In genomic region chr5:44113138-44113537, GRCm38 (mm10) we compare ENCODE assay signal across 29 mouse cellular contexts. TPM values are rescaled to one million over a fixed set of nuclear protein-coding genes. Genes with fewer than 3 reads are reported as not detected.
DNase-seq lines count a peak whose midpoint lies in the region; ATAC-seq and TF ChIP-seq lines count a peak whose summit lies in the region.
"Had no signal": no experiment of that assay in that cellular context is flagged by ENCODE, and none has a peak within 500 bp of the region (broad histone marks: within the 10 kb centered on the region; RNA-seq: fewer than 3 reads in every experiment).

No protein-coding gene starts in this region.

- peak; percentile 60 for DNase-seq in kidney, adult 9 months
- no peak for DNase-seq in kidney, postnatal 4 days
- DNase-seq in liver, postnatal 0 days: no peak
- DNase-seq in liver, embryonic 11.5 days (ENCODE audit: low spot score): no peak
- no peak for DNase-seq in right cerebral cortex, adult 2 months (ENCODE audit: low spot score in 2 of 2)
- DNase-seq: adrenal gland, postnatal 25 days; cerebellum, adult 11-12 months; cerebellum, adult 9-11 months; embryo, embryonic 11 days; gastrocnemius, postnatal 25 days; heart, adult 11 months; liver, embryonic 13.5 days; lung, adult 2 months; lung, postnatal 10 days; right cerebral cortex, postnatal 4 days; thymus, postnatal 14 days had no signal

- H3K9me3 ChIP-seq in liver, postnatal 0 days (ENCODE audit: low read length): no peaks in the 10 kb centered on the region
- no peaks in the 10 kb centered on the region for H3K9me3 ChIP-seq in liver, embryonic 11.5 days (ENCODE audit: control insufficient read depth, low read length)
- H3K9me3 ChIP-seq: embryonic facial prominence, embryonic 12.5 days; forebrain, embryonic 10.5 days; forebrain, embryonic 15.5 days; heart, embryonic 10.5 days; heart, embryonic 15.5 days; hindbrain, embryonic 12.5 days; limb, embryonic 12.5 days; liver, embryonic 13.5 days had no signal

- H3K27me3 ChIP-seq in liver, postnatal 0 days (ENCODE audit: insufficient read depth, low read length): no peaks in the 10 kb centered on the region
- no peaks in the 10 kb centered on the region for H3K27me3 ChIP-seq in liver, embryonic 11.5 days (replicated peaks; ENCODE audit: control insufficient read depth, insufficient read depth, low read length)
- no peaks in the 10 kb centered on the region for H3K27me3 ChIP-seq in small intestine, adult 2 months (ENCODE audit: control insufficient read depth, insufficient read depth, low read length)
- H3K27me3 ChIP-seq: embryonic facial prominence, embryonic 12.5 days; forebrain, embryonic 15.5 days; heart, embryonic 15.5 days; hindbrain, embryonic 12.5 days; limb, embryonic 12.5 days; liver, embryonic 13.5 days had no signal

- 55% methylated on average over 2 of the region's 2 CpGs for WGBS in liver, postnatal 0 days (ENCODE audit: insufficient replicate concordance)
- 80% methylated on average over 2 of the region's 2 CpGs for WGBS in liver, embryonic 11.5 days
- 32% methylated on average over 2 of the region's 2 CpGs for WGBS in small intestine, adult 2 months

- no peaks in the 10 kb centered on the region for H3K36me3 ChIP-seq in liver, postnatal 0 days (replicated peaks; ENCODE audit: insufficient read depth, low read length)
- no peaks in the 10 kb centered on the region for H3K36me3 ChIP-seq in liver, embryonic 11.5 days (ENCODE audit: control insufficient read depth, insufficient read depth, low read length)
- H3K36me3 ChIP-seq in small intestine, adult 2 months (ENCODE audit: control insufficient read depth, insufficient read depth, low read length): no peaks in the 10 kb centered on the region
- H3K36me3 ChIP-seq: embryonic facial prominence, embryonic 12.5 days; forebrain, embryonic 10.5 days; forebrain, embryonic 15.5 days; heart, embryonic 10.5 days; heart, embryonic 15.5 days; hindbrain, embryonic 12.5 days; limb, embryonic 12.5 days; liver, embryonic 13.5 days had no signal

- no peak overlapping the region for H3K4me2 ChIP-seq in liver, postnatal 0 days (ENCODE audit: low read depth, low read length)
- no peak overlapping the region for H3K4me2 ChIP-seq in liver, embryonic 11.5 days
- H3K4me2 ChIP-seq: embryonic facial prominence, embryonic 12.5 days; forebrain, embryonic 15.5 days; heart, embryonic 15.5 days; hindbrain, embryonic 12.5 days; limb, embryonic 12.5 days; liver, embryonic 13.5 days; midbrain, embryonic 11.5 days had no signal

- no peak overlapping the region for H3K4me3 ChIP-seq in liver, postnatal 0 days (ENCODE audit: low read depth, low read length)
- H3K4me3 ChIP-seq in liver, embryonic 11.5 days (ENCODE audit: low read depth, low read length): no peak overlapping the region
- H3K4me3 ChIP-seq in small intestine, adult 2 months (ENCODE audit: low read depth, low read length): no peak overlapping the region
- H3K4me3 ChIP-seq: embryonic facial prominence, embryonic 12.5 days; forebrain, embryonic 10.5 days; forebrain, embryonic 15.5 days; heart, embryonic 10.5 days; heart, embryonic 15.5 days; hindbrain, embryonic 12.5 days; limb, embryonic 12.5 days; liver, embryonic 13.5 days had no signal

- H3K27ac ChIP-seq in liver, postnatal 0 days (ENCODE audit: low read depth): no peak overlapping the region
- no peak overlapping the region for H3K27ac ChIP-seq in liver, embryonic 11.5 days (ENCODE audit: low read depth, low read length)
- H3K27ac ChIP-seq in small intestine, adult 2 months (ENCODE audit: insufficient read depth, low read depth, low read length): peak overlapping the region; percentile 95
- H3K27ac ChIP-seq: embryonic facial prominence, embryonic 12.5 days; forebrain, embryonic 10.5 days; forebrain, embryonic 15.5 days; heart, embryonic 10.5 days; heart, embryonic 15.5 days; hindbrain, embryonic 12.5 days; hindbrain, postnatal 0 days; limb, embryonic 12.5 days; liver, embryonic 13.5 days had no signal

- H3K9ac ChIP-seq in liver, postnatal 0 days (replicated peaks): no peak overlapping the region
- no peak overlapping the region for H3K9ac ChIP-seq in liver, embryonic 11.5 days (ENCODE audit: low read depth, low read length)
- H3K9ac ChIP-seq: embryonic facial prominence, embryonic 12.5 days; forebrain, embryonic 15.5 days; heart, embryonic 15.5 days; hindbrain, embryonic 12.5 days; limb, embryonic 12.5 days; liver, embryonic 13.5 days had no signal

- no peaks in the 10 kb centered on the region for H3K4me1 ChIP-seq in liver, postnatal 0 days (ENCODE audit: insufficient read depth)
- no peaks in the 10 kb centered on the region for H3K4me1 ChIP-seq in liver, embryonic 11.5 days (replicated peaks; ENCODE audit: control insufficient read depth, insufficient read depth, low read length)
- peaks cover 16% of the 10 kb centered on the region; the same call in 1 of the 2 replicates for H3K4me1 ChIP-seq in small intestine, adult 2 months (ENCODE audit: control insufficient read depth, insufficient read depth, insufficient read length, low read length)
- H3K4me1 ChIP-seq: embryonic facial prominence, embryonic 12.5 days; forebrain, embryonic 10.5 days; forebrain, embryonic 15.5 days; heart, embryonic 10.5 days; heart, embryonic 15.5 days; hindbrain, embryonic 12.5 days; liver, embryonic 13.5 days had no signal

- ATAC-seq in liver, postnatal 0 days: peak; percentile 77
- ATAC-seq in liver, embryonic 11.5 days (replicated peaks; ENCODE audit: low FRiP score): no peak
- ATAC-seq in erythroid progenitor cell, adult 5-6 weeks (replicated peaks; ENCODE audit: low FRiP score, poor library complexity, severe bottlenecking): no peak
- ATAC-seq: CD4-positive, CD25-positive, alpha-beta regulatory T cell, adult 4 months; forebrain, embryonic 15.5 days; hindbrain, postnatal 0 days; midbrain, embryonic 16.5 days had no signal

- TF ChIP-seq POLR2A in small intestine, adult 2 months (IDR thresholded peaks at IDR 0.05; ENCODE audit: low read depth, low read length): no peak

- TF ChIP-seq CTCF in liver, postnatal 0 days (IDR thresholded peaks at IDR 0.05; ENCODE audit: low read depth): no peak
- TF ChIP-seq CTCF in small intestine, adult 2 months (IDR thresholded peaks at IDR 0.05; ENCODE audit: extremely low read depth, insufficient read length, insufficient replicate concordance, low read depth, low read length): no peak

- no peak for TF ChIP-seq EP300 in liver, postnatal 0 days (IDR thresholded peaks at IDR 0.05; ENCODE audit: low read depth)

RNA-seq across cellular contexts. Expression of gene Prom1, which starts 11.3 kb away (rescaled TPM):
- polyA plus RNA-seq in liver, postnatal 0 days (2015; fragmentation: Nextera tagmentation; extraction: Ambion mirVana): 9.4 and 9.7 TPM in 2 replicates
- 23.0 and 23.9 TPM in 2 replicates for polyA plus RNA-seq in liver, embryonic 11.5 days (2014; fragmentation: Nextera tagmentation; extraction: Ambion mirVana)
- polyA plus RNA-seq in small intestine, adult 2 months (2012; rRNA removed): 3.1 and 5.9 TPM in 2 replicates
- total RNA-seq in erythroid progenitor cell, adult 5-6 weeks (2015; ENCODE audit: low replicate concordance): 21.4 and 32.1 TPM in 2 replicates
- total RNA-seq in erythroid progenitor cell, adult 5-6 weeks (2017; ENCODE audit: low replicate concordance): 19.4 and 24.8 TPM in 2 replicates
